Mouse (Mus musculus): ENCODE measurements at regions not wholly inside any gene's neighbourhood (a gene's known extent, or its start where the extent isn't known, plus 50 kb on each side); places are given as distances from the start of the nearest gene placed in this dataset.

DNA sequence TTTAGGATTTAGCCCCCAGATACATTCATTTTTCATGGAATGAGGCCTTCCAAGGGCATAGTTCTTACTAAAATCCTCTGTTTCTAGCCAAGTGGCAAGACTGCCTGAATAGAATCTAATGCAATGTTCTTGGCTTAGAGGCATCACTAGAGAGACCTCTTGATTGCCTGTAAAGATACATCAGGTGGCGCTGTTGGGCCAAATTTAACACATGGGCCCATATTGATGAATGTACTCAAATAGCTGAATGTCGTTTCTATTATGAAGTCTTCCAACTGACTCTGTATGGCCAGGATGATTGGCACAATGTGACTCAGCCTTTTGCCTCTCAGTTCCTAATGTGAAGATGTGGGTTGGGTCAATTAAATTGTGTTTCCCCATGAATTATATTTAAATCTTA, 328.0 kb downstream of the Slco6d1 start:
- 5% methylated on average over 2 of the region's 2 CpGs for WGBS
- H3K4me1 ChIP-seq (ENCODE audit: control insufficient read depth, insufficient read depth, low read length) = no peaks in the 10 kb centered on the region

DNA sequence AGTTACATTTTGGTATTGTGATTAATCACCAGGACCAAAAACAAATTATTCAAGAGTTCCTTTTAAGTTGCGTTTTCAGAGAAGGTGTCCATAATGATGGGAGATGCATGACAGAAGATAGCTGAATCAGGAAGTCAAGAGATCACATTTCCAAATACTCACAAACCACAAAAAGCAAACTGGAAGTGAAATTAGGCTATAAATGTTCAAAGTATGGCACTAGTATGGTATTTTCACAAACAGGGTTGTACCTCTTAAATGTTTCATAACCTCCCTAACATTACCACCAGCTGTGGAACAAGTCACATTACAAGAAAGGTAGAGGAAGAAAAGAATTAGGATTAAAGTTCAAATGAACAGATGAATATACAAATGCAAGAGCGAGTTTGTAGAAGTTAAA, 367.6 kb downstream of the Slco6d1 start:
- Histone ChIP-seq H3K4me2 (ENCODE audit: low read depth, low read length) (no peak overlapping the region), H3K36me3 (ENCODE audit: control insufficient read depth, insufficient read depth, low read length) (no peaks in the 10 kb centered on the region), H3K4me1 (ENCODE audit: control insufficient read depth, insufficient read depth, low read length) (no peaks in the 10 kb centered on the region), H3K9me3 (ENCODE audit: control insufficient read depth, low read length) (no peaks in the 10 kb centered on the region), H3K27me3 (ENCODE audit: control insufficient read depth, insufficient read depth, low read length) (no peaks in the 10 kb centered on the region), H3K9ac (replicated peaks; ENCODE audit: low read depth, low read length) (no peak overlapping the region), H3K27ac (ENCODE audit: low read depth, low read length) (no peak overlapping the region), H3K4me3 (ENCODE audit: low read depth, low read length) (no peak overlapping the region)
- 90% methylated on average over 2 of the region's 2 CpGs for WGBS
- no peak for ATAC-seq (ENCODE audit: low read depth)

More for the DNA sequence above, 328.0 kb downstream of the Slco6d1 start:
- no peak overlapping the region for H3K4me3 ChIP-seq (ENCODE audit: low read depth, low read length)
- H3K27ac ChIP-seq (ENCODE audit: low read depth, low read length) = no peak overlapping the region
- H3K4me2 ChIP-seq (ENCODE audit: low read depth, low read length) = no peak overlapping the region
- ATAC-seq (ENCODE audit: low read depth) = peak; percentile 80
- no peaks in the 10 kb centered on the region for H3K27me3 ChIP-seq (ENCODE audit: control insufficient read depth, insufficient read depth, low read length)
- H3K9ac ChIP-seq (replicated peaks; ENCODE audit: low read depth, low read length) = no peak overlapping the region
- H3K36me3 ChIP-seq (ENCODE audit: control insufficient read depth, insufficient read depth, low read length) = no peaks in the 10 kb centered on the region
- no peaks in the 10 kb centered on the region for H3K9me3 ChIP-seq (ENCODE audit: control insufficient read depth, low read length)

DNA sequence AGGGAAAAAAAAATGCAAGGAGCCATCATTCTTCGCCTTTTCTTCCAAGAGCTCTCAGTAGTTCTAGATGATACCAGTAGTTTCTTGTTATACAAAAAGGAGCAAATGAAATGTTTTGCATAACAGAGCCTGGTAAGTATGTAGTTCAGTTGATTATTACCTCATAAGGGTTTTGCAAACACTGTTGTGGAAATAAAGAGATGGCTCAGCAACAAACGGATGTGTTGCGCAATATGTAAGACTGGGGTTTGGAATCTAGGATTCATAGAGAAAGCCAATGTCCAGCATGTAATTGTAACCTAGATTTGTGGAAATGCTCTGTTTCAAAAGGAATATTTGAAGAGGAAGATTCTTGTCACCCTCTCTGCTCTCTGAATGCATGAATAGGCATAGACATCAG, 372.4 kb downstream of the Slco6d1 start:
- H3K27ac ChIP-seq (ENCODE audit: low read depth, low read length) = no peak overlapping the region
- H3K4me2 ChIP-seq (ENCODE audit: low read depth, low read length) = no peak overlapping the region
- H3K9me3 ChIP-seq (ENCODE audit: control insufficient read depth, low read length) = no peaks in the 10 kb centered on the region
- H3K4me1 ChIP-seq (ENCODE audit: control insufficient read depth, insufficient read depth, low read length) = no peaks in the 10 kb centered on the region
- no peak for ATAC-seq (ENCODE audit: low read depth)
- no peaks in the 10 kb centered on the region for H3K27me3 ChIP-seq (ENCODE audit: control insufficient read depth, insufficient read depth, low read length)
- no peaks in the 10 kb centered on the region for H3K36me3 ChIP-seq (ENCODE audit: control insufficient read depth, insufficient read depth, low read length)
- H3K4me3 ChIP-seq (ENCODE audit: low read depth, low read length) = no peak overlapping the region
- H3K9ac ChIP-seq (replicated peaks; ENCODE audit: low read depth, low read length) = no peak overlapping the region
- WGBS = 96% methylated on average over 3 of the region's 3 CpGs

DNA sequence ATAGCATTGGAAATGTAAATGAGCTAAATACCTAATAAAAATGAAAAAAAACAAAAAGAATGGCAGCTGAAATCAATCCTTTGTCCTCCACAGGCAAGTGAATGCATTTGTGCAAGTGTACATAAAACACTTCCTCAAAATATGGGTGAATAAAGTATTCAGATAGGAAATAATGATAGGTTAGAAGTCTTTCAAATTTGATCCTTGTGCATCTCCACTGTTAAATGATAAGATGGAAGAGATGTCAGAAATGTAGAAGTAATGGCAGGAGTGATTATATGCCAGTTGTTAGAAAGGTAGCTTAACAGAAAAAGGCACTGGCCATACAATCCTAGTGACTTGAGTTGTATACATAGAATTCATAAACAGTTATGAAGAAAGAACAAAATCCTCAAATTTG, 391.6 kb downstream of the Slco6d1 start:
- Histone ChIP-seq H3K27ac (ENCODE audit: low read depth, low read length) (no peak overlapping the region), H3K9me3 (ENCODE audit: control insufficient read depth, low read length) (no peaks in the 10 kb centered on the region)

DNA sequence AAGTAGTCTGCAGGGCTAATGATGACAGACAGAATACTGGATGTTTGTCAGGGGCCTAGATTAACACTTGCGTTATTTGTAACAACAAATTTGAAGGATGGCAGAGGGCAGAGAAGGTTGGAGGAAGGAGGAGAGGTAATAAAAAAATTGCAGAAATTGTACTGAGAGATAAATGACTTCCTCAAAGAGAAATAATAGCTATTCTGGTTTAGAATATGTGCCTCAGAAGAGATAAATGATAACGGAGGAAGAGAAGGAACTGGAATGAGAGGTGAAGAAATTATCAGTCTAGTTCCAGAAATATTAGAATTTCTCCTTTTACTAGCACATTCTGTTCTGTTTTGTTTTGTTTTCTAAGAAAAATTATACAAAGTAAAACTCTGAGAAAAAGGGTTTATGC, 393.1 kb downstream of the Slco6d1 start:
- no peak overlapping the region for H3K27ac ChIP-seq (ENCODE audit: low read depth, low read length)
- no peaks in the 10 kb centered on the region for H3K4me1 ChIP-seq (ENCODE audit: control insufficient read depth, insufficient read depth, low read length)
- H3K27me3 ChIP-seq (ENCODE audit: control insufficient read depth, insufficient read depth, low read length) = no peaks in the 10 kb centered on the region
- H3K4me2 ChIP-seq (ENCODE audit: low read depth, low read length) = no peak overlapping the region
- 95% methylated on average over 2 of the region's 2 CpGs for WGBS
- H3K36me3 ChIP-seq (ENCODE audit: control insufficient read depth, insufficient read depth, low read length) = no peaks in the 10 kb centered on the region
- no peak for ATAC-seq (ENCODE audit: low read depth)
- no peak overlapping the region for H3K4me3 ChIP-seq (ENCODE audit: low read depth, low read length)
- H3K9ac ChIP-seq (replicated peaks; ENCODE audit: low read depth, low read length) = no peak overlapping the region
- H3K9me3 ChIP-seq (ENCODE audit: control insufficient read depth, low read length) = no peaks in the 10 kb centered on the region

More for the DNA sequence above, 391.6 kb downstream of the Slco6d1 start:
- H3K4me3 ChIP-seq (ENCODE audit: low read depth, low read length) = no peak overlapping the region
- H3K36me3 ChIP-seq (ENCODE audit: control insufficient read depth, insufficient read depth, low read length) = no peaks in the 10 kb centered on the region
- no peaks in the 10 kb centered on the region for H3K27me3 ChIP-seq (ENCODE audit: control insufficient read depth, insufficient read depth, low read length)
- no peaks in the 10 kb centered on the region for H3K4me1 ChIP-seq (ENCODE audit: control insufficient read depth, insufficient read depth, low read length)
- H3K4me2 ChIP-seq (ENCODE audit: low read depth, low read length) = no peak overlapping the region
- no peak for ATAC-seq (ENCODE audit: low read depth)
- H3K9ac ChIP-seq (replicated peaks; ENCODE audit: low read depth, low read length) = no peak overlapping the region

DNA sequence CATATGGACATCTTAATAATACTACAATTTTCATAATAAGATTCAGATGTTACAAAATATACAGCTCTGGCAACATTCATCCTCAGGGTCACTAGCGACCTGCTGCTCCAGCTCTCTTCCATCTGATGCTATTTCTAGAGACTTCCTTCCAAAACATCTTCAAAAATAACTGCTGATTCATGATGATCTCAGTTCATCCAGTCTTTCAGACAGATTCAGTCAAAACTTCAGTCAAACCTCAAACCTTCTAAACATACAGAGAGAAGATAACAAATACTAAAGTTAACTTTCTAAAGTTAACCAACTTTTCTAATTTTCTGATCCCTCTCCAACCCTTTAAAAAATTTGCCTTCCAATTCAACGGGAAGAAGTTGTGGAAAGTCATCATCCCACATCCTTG, 397.2 kb downstream of the Slco6d1 start:
- no peaks in the 10 kb centered on the region for H3K36me3 ChIP-seq (ENCODE audit: control insufficient read depth, insufficient read depth, low read length)

DNA sequence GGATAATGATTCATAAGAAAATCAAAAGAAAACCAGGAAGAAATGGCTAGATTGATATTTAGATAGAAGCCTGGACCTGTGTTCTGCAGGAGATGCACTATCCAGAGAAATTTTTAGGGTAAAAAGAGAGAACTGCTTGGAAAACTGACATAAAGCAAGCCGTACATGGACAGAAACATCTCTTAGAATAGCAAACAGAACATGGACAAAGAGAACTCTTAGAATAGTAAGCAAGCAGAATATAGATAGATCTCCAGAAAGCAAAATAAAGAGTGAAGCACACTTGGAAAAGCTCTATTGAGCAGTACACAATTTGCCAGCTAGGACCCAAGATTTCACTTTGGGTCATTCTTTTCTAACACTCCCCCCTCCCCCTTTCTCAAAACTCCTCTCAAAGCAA, 439.3 kb downstream of the Slco6d1 start:
- Histone ChIP-seq H3K36me3 (ENCODE audit: control insufficient read depth, insufficient read depth, low read length) (no peaks in the 10 kb centered on the region), H3K9ac (replicated peaks; ENCODE audit: low read depth, low read length) (no peak overlapping the region), H3K9me3 (ENCODE audit: control insufficient read depth, low read length) (no peaks in the 10 kb centered on the region), H3K4me1 (ENCODE audit: control insufficient read depth, insufficient read depth, low read length) (no peaks in the 10 kb centered on the region), H3K27ac (ENCODE audit: low read depth, low read length) (no peak overlapping the region), H3K4me3 (ENCODE audit: low read depth, low read length) (no peak overlapping the region), H3K4me2 (ENCODE audit: low read depth, low read length) (no peak overlapping the region), H3K27me3 (ENCODE audit: control insufficient read depth, insufficient read depth, low read length) (no peaks in the 10 kb centered on the region)
- WGBS = 96% methylated on average over 1 of the region's 1 CpGs
- ATAC-seq (ENCODE audit: low read depth) = no peak

More for the DNA sequence above, 397.2 kb downstream of the Slco6d1 start:
- Histone ChIP-seq H3K4me3 (ENCODE audit: low read depth, low read length) (no peak overlapping the region), H3K9me3 (ENCODE audit: control insufficient read depth, low read length) (no peaks in the 10 kb centered on the region), H3K27ac (ENCODE audit: low read depth, low read length) (no peak overlapping the region), H3K4me1 (ENCODE audit: control insufficient read depth, insufficient read depth, low read length) (no peaks in the 10 kb centered on the region), H3K9ac (replicated peaks; ENCODE audit: low read depth, low read length) (no peak overlapping the region), H3K27me3 (ENCODE audit: control insufficient read depth, insufficient read depth, low read length) (no peaks in the 10 kb centered on the region), H3K4me2 (ENCODE audit: low read depth, low read length) (no peak overlapping the region)
- ATAC-seq (ENCODE audit: low read depth) = no peak
- whole genome bisulfite sequencing = 86% methylated on average over 2 of the region's 2 CpGs

DNA sequence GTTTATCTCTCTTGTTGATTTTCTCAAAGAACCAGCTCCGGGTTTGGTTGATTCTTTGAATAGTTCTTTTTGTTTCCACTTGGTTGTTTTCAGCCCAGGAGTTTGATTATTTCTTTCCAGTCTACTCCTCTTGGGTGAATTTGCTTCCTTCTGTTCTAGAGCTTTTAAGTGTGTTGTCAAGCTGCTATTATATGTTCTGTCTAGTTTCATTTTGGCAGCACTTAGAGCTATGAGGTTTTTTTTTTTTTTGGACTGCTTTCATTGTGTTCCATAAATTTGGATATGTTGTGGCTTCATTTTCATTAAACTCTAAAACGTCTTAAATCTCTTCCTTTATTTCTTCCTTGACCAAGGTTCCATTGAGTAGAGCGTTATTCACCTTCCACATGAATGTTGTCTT, 485.3 kb downstream of the Slco6d1 start:
- Histone ChIP-seq H3K9ac (replicated peaks; ENCODE audit: low read depth, low read length) (no peak overlapping the region), H3K27ac (ENCODE audit: low read depth, low read length) (no peak overlapping the region), H3K27me3 (ENCODE audit: control insufficient read depth, insufficient read depth, low read length) (no peaks in the 10 kb centered on the region), H3K36me3 (ENCODE audit: control insufficient read depth, insufficient read depth, low read length) (no peaks in the 10 kb centered on the region), H3K4me1 (ENCODE audit: control insufficient read depth, insufficient read depth, low read length) (no peaks in the 10 kb centered on the region), H3K9me3 (ENCODE audit: control insufficient read depth, low read length) (no peaks in the 10 kb centered on the region), H3K4me3 (ENCODE audit: low read depth, low read length) (no peak overlapping the region), H3K4me2 (ENCODE audit: low read depth, low read length) (no peak overlapping the region)
- 88% methylated on average over 3 of the region's 3 CpGs for WGBS
- ATAC-seq (ENCODE audit: low read depth) = no peak

DNA sequence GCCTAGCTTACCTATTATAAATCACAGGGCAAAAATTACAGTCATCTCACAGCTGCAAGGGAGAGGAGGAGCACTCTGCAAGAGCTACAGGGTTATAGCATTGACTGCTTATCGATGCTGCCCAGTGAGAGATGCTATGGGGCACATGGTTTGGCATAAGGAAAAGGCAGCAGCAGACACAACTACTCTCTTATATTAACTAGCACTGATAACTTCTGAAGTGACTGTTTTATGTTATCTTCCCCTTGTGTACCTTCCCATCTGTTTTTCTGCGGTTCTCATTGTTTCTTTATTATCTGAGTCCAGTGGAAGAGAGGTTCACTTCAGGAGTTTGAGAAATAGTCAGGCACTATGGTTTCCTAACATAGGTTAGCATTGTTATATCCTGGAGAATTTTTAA, 502.1 kb downstream of the Slco6d1 start:
- no peak overlapping the region for H3K4me2 ChIP-seq (ENCODE audit: low read depth, low read length)
- no peak overlapping the region for H3K4me3 ChIP-seq (ENCODE audit: low read depth, low read length)
- WGBS = 84% methylated on average over 2 of the region's 2 CpGs

DNA sequence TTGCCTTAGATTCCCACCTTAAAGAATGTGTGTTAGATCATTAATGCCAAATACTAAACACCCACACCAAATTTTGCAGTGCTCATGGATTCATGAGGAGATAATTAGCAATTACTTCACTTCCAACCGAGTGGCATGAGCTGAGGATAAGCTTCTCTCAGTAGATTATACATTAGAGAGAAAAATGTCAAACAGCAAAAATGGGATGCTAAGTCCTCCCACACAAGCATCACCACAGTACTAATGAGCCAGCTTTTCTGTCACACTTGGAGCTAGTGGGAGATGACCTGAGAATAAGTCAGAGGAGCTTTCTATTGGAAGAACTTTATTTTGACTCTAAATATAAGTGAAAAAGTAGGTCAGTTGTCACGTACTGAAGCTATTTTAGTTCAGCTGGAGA, 504.0 kb downstream of the Slco6d1 start:
- WGBS = 89% methylated on average over 2 of the region's 2 CpGs
- Histone ChIP-seq H3K4me3 (ENCODE audit: low read depth, low read length) (no peak overlapping the region), H3K36me3 (ENCODE audit: control insufficient read depth, insufficient read depth, low read length) (no peaks in the 10 kb centered on the region), H3K27me3 (ENCODE audit: control insufficient read depth, insufficient read depth, low read length) (no peaks in the 10 kb centered on the region), H3K4me2 (ENCODE audit: low read depth, low read length) (no peak overlapping the region), H3K27ac (ENCODE audit: low read depth, low read length) (no peak overlapping the region), H3K9me3 (ENCODE audit: control insufficient read depth, low read length) (no peaks in the 10 kb centered on the region), H3K9ac (replicated peaks; ENCODE audit: low read depth, low read length) (no peak overlapping the region), H3K4me1 (ENCODE audit: control insufficient read depth, insufficient read depth, low read length) (no peaks in the 10 kb centered on the region)
- ATAC-seq (ENCODE audit: low read depth) = no peak

More for the DNA sequence above, 502.1 kb downstream of the Slco6d1 start:
- H3K36me3 ChIP-seq (ENCODE audit: control insufficient read depth, insufficient read depth, low read length) = no peaks in the 10 kb centered on the region
- no peaks in the 10 kb centered on the region for H3K27me3 ChIP-seq (ENCODE audit: control insufficient read depth, insufficient read depth, low read length)
- H3K27ac ChIP-seq (ENCODE audit: low read depth, low read length) = no peak overlapping the region
- no peak overlapping the region for H3K9ac ChIP-seq (replicated peaks; ENCODE audit: low read depth, low read length)
- no peaks in the 10 kb centered on the region for H3K9me3 ChIP-seq (ENCODE audit: control insufficient read depth, low read length)
- no peaks in the 10 kb centered on the region for H3K4me1 ChIP-seq (ENCODE audit: control insufficient read depth, insufficient read depth, low read length)
- ATAC-seq (ENCODE audit: low read depth) = no peak
